Mouse (Mus musculus) liver, embryonic 12.5 days (tissue): Measurements from ENCODE around the gene Sp1. TPM values are rescaled to one million over a fixed set of nuclear protein-coding genes. Genes with fewer than 3 reads are reported as not detected.
A peak's percentile ranks its signal among the peaks of the same experiment; 100 is the strongest.

ENCODE experiments used
- ATAC-seq: fragments of 200-750 bp; cut with Nextera tagmentation; 2 replicates; pipeline ENCODE4 v1.8.0; 2017; ENCODE audit warnings: moderate number of reproducible peaks, mild to moderate bottlenecking, moderate library complexity
- H3K27ac ChIP-seq: fragments of 300-500 bp; sonication (generic); 2 replicates; pipeline ENCODE4 v1.5.1; 2016; ENCODE audit warnings: mild to moderate bottlenecking
- H3K27me3 ChIP-seq: fragments of 300-500 bp; sonication (generic); replicated peaks from 2 replicates; pipeline ENCODE4 v1.6.1; 2016; ENCODE audit warnings: mild to moderate bottlenecking, moderate library complexity
- H3K36me3 ChIP-seq: fragments of 300-500 bp; sonication (generic); 2 replicates; pipeline ENCODE4 v1.6.1; 2016; ENCODE audit warnings: mild to moderate bottlenecking, moderate library complexity
- H3K4me1 ChIP-seq: fragments of 300-500 bp; sonication (generic); 2 replicates; pipeline ENCODE4 v1.6.1; 2016
- H3K4me2 ChIP-seq: fragments of 300-500 bp; sonication (generic); 2 replicates; pipeline ENCODE4 v1.6.1; 2016; ENCODE audit warnings: mild to moderate bottlenecking, moderate library complexity
- H3K4me3 ChIP-seq: fragments of 300-500 bp; sonication (generic); 2 replicates; pipeline ENCODE4 v1.5.1; 2016; ENCODE audit warnings: mild to moderate bottlenecking, moderate library complexity
- H3K9ac ChIP-seq: fragments of 300-500 bp; sonication (generic); 2 replicates; pipeline ENCODE4 v1.6.1; 2016; ENCODE audit warnings: mild to moderate bottlenecking, moderate library complexity
- H3K9me3 ChIP-seq: fragments of 300-500 bp; sonication (generic); replicated peaks from 2 replicates; pipeline ENCODE4 v1.6.1; 2016; ENCODE audit warnings: mild to moderate bottlenecking, moderate library complexity
- WGBS: fragments of 180-500 bp; shearing (Covaris S2); methylation state at CpG from one replicate; pipeline ENCODE4 v1.1.7; 2016; ENCODE audit not compliant: insufficient replicate concordance; 5-methylcytosine and 5-hydroxymethylcytosine counted together
- polyA plus RNA-seq: library from polyadenylated mRNA; unstranded; fragments of >200 nt; fragmentation: Nextera tagmentation; extraction: Ambion mirVana; gene quantifications from 2 replicates; pipeline ENCODE4 v1.2.1, GENCODE M21; 2016

The Sp1 gene
- polyA plus RNA-seq, 1 experiment from 2014 or later = 5.1 TPM

GRCm38 (mm10) chr15:102470183-102470604 is 64.3 kb downstream of the Sp1 start, which contains the start of gene Pcbp2:
Gene Pcbp2 (plus strand): TSS chr15:102470539.
- H3K27ac ChIP-seq = peak within 1 kb of the TSS; percentile 88
- H3K9ac ChIP-seq = peak within 1 kb of the TSS; percentile 92
- H3K27me3 ChIP-seq = no peaks in the 10 kb centered on the region
- WGBS = under 1% methylated on average over 34 of the region's 40 CpGs
- H3K9me3 ChIP-seq = peaks cover 6% of the 10 kb centered on the region; the same call in 1 of the 2 replicates
- H3K36me3 ChIP-seq = peaks cover 52% of the 10 kb centered on the region
- peak; percentile 99 for ATAC-seq
- H3K4me1 ChIP-seq = peaks cover 22% of the 10 kb centered on the region
- H3K4me3 ChIP-seq = peak within 1 kb of the TSS; percentile 90
- H3K4me2 ChIP-seq = peak within 1 kb of the TSS; percentile 77

GRCm38 (mm10) chr15:102470605-102471294 is 64.8 kb downstream of the Sp1 start:
- H3K27ac ChIP-seq = peak overlapping the region; percentile 88
- H3K9me3 ChIP-seq = peaks cover 6% of the 10 kb centered on the region; the same call in 1 of the 2 replicates
- H3K4me2 ChIP-seq = peak overlapping the region; percentile 77
- H3K36me3 ChIP-seq = peaks cover 54% of the 10 kb centered on the region
- peak overlapping the region; percentile 92 for H3K9ac ChIP-seq
- peaks cover 22% of the 10 kb centered on the region for H3K4me1 ChIP-seq
- H3K4me3 ChIP-seq = peak overlapping the region; percentile 90
- peak; percentile 53 for ATAC-seq
- WGBS = under 1% methylated on average over 35 of the region's 67 CpGs
- H3K27me3 ChIP-seq = no peaks in the 10 kb centered on the region

- H3K9me3 ChIP-seq = peaks cover 6% of the 10 kb centered on the region; the same call in 1 of the 2 replicates
- H3K4me1 ChIP-seq = peaks cover 22% of the 10 kb centered on the region
- peaks cover 57% of the 10 kb centered on the region for H3K36me3 ChIP-seq
- H3K27ac ChIP-seq = peak overlapping the region; percentile 88
- H3K4me3 ChIP-seq = peak overlapping the region; percentile 90
- no peak for ATAC-seq
- peak overlapping the region; percentile 92 for H3K9ac ChIP-seq
- H3K27me3 ChIP-seq = no peaks in the 10 kb centered on the region
- under 1% methylated on average over 10 of the region's 10 CpGs for WGBS
- peak overlapping the region; percentile 77 for H3K4me2 ChIP-seq
These were observed 65.3 kb downstream of the Sp1 start for GRCm38 (mm10) chr15:102471295-102471645.

- H3K27ac ChIP-seq = no peak overlapping the region
- H3K9me3 ChIP-seq = peaks cover 6% of the 10 kb centered on the region; the same call in 1 of the 2 replicates
- H3K4me3 ChIP-seq = peak overlapping the region; percentile 90
- H3K4me2 ChIP-seq = peak overlapping the region; percentile 77
- no peaks in the 10 kb centered on the region for H3K27me3 ChIP-seq
- H3K36me3 ChIP-seq = peaks cover 61% of the 10 kb centered on the region
- ATAC-seq = no peak
- peak overlapping the region; percentile 92 for H3K9ac ChIP-seq
- peaks cover 22% of the 10 kb centered on the region for H3K4me1 ChIP-seq
These were observed 65.8 kb downstream of the Sp1 start for GRCm38 (mm10) chr15:102471727-102472126.

GRCm38 (mm10) chr15:102473246-102473645 is 67.3 kb downstream of the Sp1 start:
- no peaks in the 10 kb centered on the region for H3K27me3 ChIP-seq
- no peak for ATAC-seq
- 82% methylated on average over 2 of the region's 2 CpGs for WGBS
- H3K36me3 ChIP-seq = peaks cover 66% of the 10 kb centered on the region
- H3K4me2 ChIP-seq = peak overlapping the region; percentile 41
- H3K9ac ChIP-seq = no peak overlapping the region
- peaks cover 22% of the 10 kb centered on the region for H3K4me1 ChIP-seq
- peaks cover 6% of the 10 kb centered on the region; the same call in 1 of the 2 replicates for H3K9me3 ChIP-seq
- H3K27ac ChIP-seq = no peak overlapping the region
- no peak overlapping the region for H3K4me3 ChIP-seq

GRCm38 (mm10) chr15:102474520-102474919 is 68.6 kb downstream of the Sp1 start:
- Histone ChIP-seq H3K9ac (no peak overlapping the region), H3K4me3 (no peak overlapping the region), H3K27ac (no peak overlapping the region), H3K4me1 (peaks cover 22% of the 10 kb centered on the region), H3K4me2 (no peak overlapping the region), H3K27me3 (no peaks in the 10 kb centered on the region), H3K9me3 (no peaks in the 10 kb centered on the region), H3K36me3 (peaks cover 69% of the 10 kb centered on the region)
- 81% methylated on average over 2 of the region's 2 CpGs for WGBS
- no peak for ATAC-seq

- H3K4me3 ChIP-seq = no peak overlapping the region
- no peaks in the 10 kb centered on the region for H3K4me1 ChIP-seq
- no peak for ATAC-seq
- 91% methylated on average over 3 of the region's 3 CpGs for WGBS
- H3K27me3 ChIP-seq = no peaks in the 10 kb centered on the region
- H3K36me3 ChIP-seq = peaks cover 93% of the 10 kb centered on the region
- H3K9me3 ChIP-seq = no peaks in the 10 kb centered on the region
- H3K9ac ChIP-seq = no peak overlapping the region
- no peak overlapping the region for H3K27ac ChIP-seq
- H3K4me2 ChIP-seq = no peak overlapping the region
These were observed 77.2 kb downstream of the Sp1 start for GRCm38 (mm10) chr15:102483136-102483535.

- H3K9ac ChIP-seq = no peak overlapping the region
- ATAC-seq = no peak
- no peaks in the 10 kb centered on the region for H3K4me1 ChIP-seq
- peaks cover 95% of the 10 kb centered on the region for H3K36me3 ChIP-seq
- H3K9me3 ChIP-seq = no peaks in the 10 kb centered on the region
- no peaks in the 10 kb centered on the region for H3K27me3 ChIP-seq
- no peak overlapping the region for H3K27ac ChIP-seq
- WGBS = 88% methylated on average over 12 of the region's 12 CpGs
- no peak overlapping the region for H3K4me2 ChIP-seq
- H3K4me3 ChIP-seq = no peak overlapping the region
These were observed 79.9 kb downstream of the Sp1 start for GRCm38 (mm10) chr15:102485853-102486252.

Other genes starting within 250 kb of the Sp1 start
- 31.2 and 32.0 TPM in 2 replicates for gene Zfp740, start 202.9 kb upstream of the Sp1 start, polyA plus RNA-seq
- 21.9 and 26.6 TPM in 2 replicates for gene Csad, start 201.4 kb upstream of the Sp1 start, polyA plus RNA-seq
- 6.4 and 8.9 TPM in 2 replicates for gene Itgb7, start 174.2 kb upstream of the Sp1 start, polyA plus RNA-seq
- gene Rarg, start 148.6 kb upstream of the Sp1 start, polyA plus RNA-seq = 4.4 and 4.9 TPM in 2 replicates
- not detected in 2 replicates for gene Gm9918, start 135.6 kb upstream of the Sp1 start, polyA plus RNA-seq
- 40.8 and 41.6 TPM in 2 replicates for gene Mfsd5, start 126.7 kb upstream of the Sp1 start, polyA plus RNA-seq
- 38.6 and 39.4 TPM in 2 replicates for gene Espl1, start 109.9 kb upstream of the Sp1 start, polyA plus RNA-seq
- gene Pfdn5, start 80.0 kb upstream of the Sp1 start, polyA plus RNA-seq = 150 and 168 TPM in 2 replicates
- 62.0 and 66.8 TPM in 2 replicates for gene Myg1, start 74.4 kb upstream of the Sp1 start, polyA plus RNA-seq
- gene Aaas, start 55.4 kb upstream of the Sp1 start, polyA plus RNA-seq = 69.7 and 74.7 TPM in 2 replicates
- gene Sp7, start 39.0 kb upstream of the Sp1 start, polyA plus RNA-seq = 0.37 and 0.63 TPM in 2 replicates
- 0.12 and 0.31 TPM in 2 replicates for gene Amhr2, start 39.2 kb downstream of the Sp1 start, polyA plus RNA-seq
- gene Prr13, start 52.9 kb downstream of the Sp1 start, polyA plus RNA-seq = 119 and 126 TPM in 2 replicates
- gene Pcbp2, start 64.4 kb downstream of the Sp1 start, polyA plus RNA-seq = 101 and 104 TPM in 2 replicates
- gene Gm10337, start 97.6 kb downstream of the Sp1 start, polyA plus RNA-seq = not detected in 2 replicates
- gene Map3k12, start 110.9 kb downstream of the Sp1 start, polyA plus RNA-seq = 4.2 and 4.5 TPM in 2 replicates
- 63.5 and 66.7 TPM in 2 replicates for gene Tarbp2, start 112.0 kb downstream of the Sp1 start, polyA plus RNA-seq
- gene Npff, start 118.8 kb downstream of the Sp1 start, polyA plus RNA-seq = 1.0 TPM in 2 replicates
- gene Gm28047, start 218.9 kb downstream of the Sp1 start, polyA plus RNA-seq = not detected in 2 replicates
- gene Atf7, start 219.3 kb downstream of the Sp1 start, polyA plus RNA-seq = 11.5 and 14.3 TPM in 2 replicates